Mouse (Mus musculus): ENCODE data around the gene Jakmip3. TPM values are rescaled to one million over a fixed set of nuclear protein-coding genes. Genes with fewer than 3 reads are reported as not detected.

Gene Jakmip3
- total and polyA plus RNA-seq, 3 experiments: not detected

- Histone ChIP-seq H3K27ac (ENCODE audit: insufficient read depth, low read depth) (no peak overlapping the region), H3K36me3 (replicated peaks in 1 of 2; ENCODE audit: control insufficient read depth in 1 of 2, insufficient read depth in 1 of 2, low read length in 1 of 2) (no peaks in the 10 kb centered on the region), H3K9me3 (replicated peaks; ENCODE audit: low read length) (no peaks in the 10 kb centered on the region), H3K9ac (ENCODE audit: insufficient read depth, low read depth) (no peak overlapping the region), H3K27me3 (replicated peaks) (peaks cover 78% of the 10 kb centered on the region), H3K79me2 (replicated peaks; ENCODE audit: control insufficient read depth, extremely low read depth, insufficient read depth, poor library complexity, severe bottlenecking) (no peaks in the 10 kb centered on the region), H3K4me3 (replicated peaks in 1 of 3; ENCODE audit: low read depth in 2 of 3, low read length in 2 of 3, poor library complexity in 1 of 3) (no peak overlapping the region), H3K4me2 (ENCODE audit: insufficient read depth, low read depth, poor library complexity, severe bottlenecking) (no peak overlapping the region), H3K4me1 (ENCODE audit: control insufficient read depth in 1 of 2, insufficient read depth in 2 of 2) (no peaks in the 10 kb centered on the region)
- TF ChIP-seq MAFK (IDR thresholded peaks at IDR 0.05; ENCODE audit: insufficient replicate concordance, low read length): no peak
- no peak for TF ChIP-seq MXI1 (IDR thresholded peaks at IDR 0.05; ENCODE audit: low read depth, low read length)
- TF ChIP-seq MAZ (IDR thresholded peaks at IDR 0.05; ENCODE audit: low read depth, low read length): no peak
- TF ChIP-seq POLR2AphosphoS2 (IDR thresholded peaks at IDR 0.05; ENCODE audit: low read depth, low read length): no peak
- no peak for TF ChIP-seq CHD2 (IDR thresholded peaks at IDR 0.05; ENCODE audit: low read length)
- TF ChIP-seq MEF2A (IDR thresholded peaks at IDR 0.05; ENCODE audit: borderline replicate concordance, low read depth, low read length): no peak
- no peak for TF ChIP-seq PAX5 (IDR thresholded peaks at IDR 0.05; ENCODE audit: low read length)
- TF ChIP-seq CHD1 (IDR thresholded peaks at IDR 0.05; ENCODE audit: low read depth, low read length): no peak
- no peak for TF ChIP-seq ZMIZ1 (IDR thresholded peaks at IDR 0.05; ENCODE audit: low read depth, low read length)
- TF ChIP-seq NRF1 (IDR thresholded peaks at IDR 0.05; ENCODE audit: low read depth, low read length): no peak
- TF ChIP-seq RCOR1 (conservative IDR thresholded peaks at IDR 0.05; ENCODE audit: low read depth, low read length): no peak
- no peak for TF ChIP-seq USF1 (IDR thresholded peaks at IDR 0.05; ENCODE audit: low read depth, low read length)
- TF ChIP-seq POLR2A (IDR thresholded peaks at IDR 0.05; ENCODE audit: low read depth, low read length): no peak
- no peak for TF ChIP-seq SIN3A (IDR thresholded peaks at IDR 0.05; ENCODE audit: low read length)
- in situ Hi-C loops (cut with MboI; ENCODE audit: low pct_ligation_motif_present, low pct_unique_long_range_greater_than_20kb, low sequenced_read_pairs): no loop called here
- DNase-seq (ENCODE audit: extremely low read depth): no peak
- dilution Hi-C loops (cut with MboI; ENCODE audit: extremely low pct_ligation_motif_present, extremely low pct_unique_long_range_greater_than_20kb, low sequenced_read_pairs): no loop called here
These were observed 189.8 kb downstream of the Jakmip3 start for GRCm38 (mm10) chr7:139130361-139130760.

- in situ Hi-C loops (cut with MboI; ENCODE audit: low pct_ligation_motif_present, low pct_unique_long_range_greater_than_20kb, low sequenced_read_pairs): no loop called here
- Histone ChIP-seq H3K4me1 (ENCODE audit: control insufficient read depth in 1 of 2, insufficient read depth in 2 of 2) (no peaks in the 10 kb centered on the region), H3K79me2 (replicated peaks; ENCODE audit: control insufficient read depth, extremely low read depth, insufficient read depth, poor library complexity, severe bottlenecking) (no peaks in the 10 kb centered on the region), H3K27ac (ENCODE audit: insufficient read depth, low read depth) (no peak overlapping the region), H3K36me3 (replicated peaks in 1 of 2; ENCODE audit: control insufficient read depth in 1 of 2, insufficient read depth in 1 of 2, low read length in 1 of 2) (no peaks in the 10 kb centered on the region), H3K27me3 (replicated peaks) (peaks cover 87% of the 10 kb centered on the region), H3K4me3 (replicated peaks in 1 of 3; ENCODE audit: low read depth in 2 of 3, low read length in 2 of 3, poor library complexity in 1 of 3) (no peak overlapping the region), H3K9me3 (replicated peaks; ENCODE audit: low read length) (no peaks in the 10 kb centered on the region), H3K4me2 (ENCODE audit: insufficient read depth, low read depth, poor library complexity, severe bottlenecking) (no peak overlapping the region), H3K9ac (ENCODE audit: insufficient read depth, low read depth) (no peak overlapping the region)
- TF ChIP-seq MAFK (IDR thresholded peaks at IDR 0.05; ENCODE audit: insufficient replicate concordance, low read length): no peak
- no peak for TF ChIP-seq RAD21 (IDR thresholded peaks at IDR 0.05; ENCODE audit: low read depth, low read length)
- no peak for TF ChIP-seq SMC3 (IDR thresholded peaks at IDR 0.05; ENCODE audit: low read depth, low read length)
- TF ChIP-seq MXI1 (IDR thresholded peaks at IDR 0.05; ENCODE audit: low read depth, low read length): no peak
- no peak for TF ChIP-seq IRF4 (IDR thresholded peaks at IDR 0.05; ENCODE audit: low read depth, low read length)
- TF ChIP-seq MAZ (IDR thresholded peaks at IDR 0.05; ENCODE audit: low read depth, low read length): no peak
- TF ChIP-seq TBP (conservative IDR thresholded peaks at IDR 0.05; ENCODE audit: low read depth, low read length): no peak
- no peak for TF ChIP-seq HCFC1 (IDR thresholded peaks at IDR 0.05; ENCODE audit: low read depth, low read length)
- no peak for TF ChIP-seq ZMIZ1 (IDR thresholded peaks at IDR 0.05; ENCODE audit: low read depth, low read length)
- no peak for TF ChIP-seq CHD1 (IDR thresholded peaks at IDR 0.05; ENCODE audit: low read depth, low read length)
- TF ChIP-seq MEF2A (IDR thresholded peaks at IDR 0.05; ENCODE audit: borderline replicate concordance, low read depth, low read length): no peak
- no peak for TF ChIP-seq EP300 (IDR thresholded peaks at IDR 0.05; ENCODE audit: low read length)
- DNase-seq (ENCODE audit: extremely low read depth): no peak
- dilution Hi-C loops (cut with MboI; ENCODE audit: extremely low pct_ligation_motif_present, extremely low pct_unique_long_range_greater_than_20kb, low sequenced_read_pairs): no loop called here
These were observed 191.0 kb downstream of the Jakmip3 start for GRCm38 (mm10) chr7:139131538-139131937.
